Mouse (Mus musculus) neural tube, embryonic 13.5 days (tissue): ENCODE measurements around the gene Ubap2. TPM values are rescaled to one million over a fixed set of nuclear protein-coding genes. Genes with fewer than 3 reads are reported as not detected.

Experiments
- ATAC-seq: fragments of 200-750 bp; cut with Nextera tagmentation; 2 replicates; pipeline ENCODE4 v1.8.0; 2017; ENCODE audit warnings: low read depth, mild to moderate bottlenecking, moderate TSS enrichment, moderate library complexity
- H3K27ac ChIP-seq: fragments of 300-500 bp; sonication (generic); replicated peaks from 2 replicates; pipeline ENCODE4 v1.5.1; 2015; ENCODE audit warnings: moderate library complexity, mild to moderate bottlenecking, inconsistent platforms
- H3K27me3 ChIP-seq: fragments of 300-500 bp; sonication (generic); 2 replicates; pipeline ENCODE4 v1.6.1; 2015; ENCODE audit warnings: mild to moderate bottlenecking, inconsistent platforms
- H3K36me3 ChIP-seq: fragments of 300-500 bp; sonication (generic); 2 replicates; pipeline ENCODE4 v1.6.1; 2015; ENCODE audit warnings: mild to moderate bottlenecking, inconsistent platforms
- H3K4me1 ChIP-seq: fragments of 300-500 bp; sonication (generic); replicated peaks from 2 replicates; pipeline ENCODE4 v1.6.1; 2015; ENCODE audit warnings: inconsistent platforms
- H3K4me2 ChIP-seq: fragments of 300-500 bp; sonication (generic); 2 replicates; pipeline ENCODE4 v1.6.1; 2015; ENCODE audit warnings: inconsistent platforms, mild to moderate bottlenecking, moderate library complexity
- H3K4me3 ChIP-seq: fragments of 300-500 bp; sonication (generic); 2 replicates; pipeline ENCODE4 v1.5.1; 2015; ENCODE audit warnings: mild to moderate bottlenecking, inconsistent platforms
- H3K9ac ChIP-seq: fragments of 300-500 bp; sonication (generic); 2 replicates; pipeline ENCODE4 v1.6.1; 2015; ENCODE audit warnings: moderate library complexity, mild to moderate bottlenecking, inconsistent platforms
- H3K9me3 ChIP-seq: fragments of 300-500 bp; sonication (generic); 2 replicates; pipeline ENCODE4 v1.6.1; 2016; ENCODE audit warnings: inconsistent platforms
- WGBS: fragments of 180-500 bp; shearing (Covaris S2); methylation state at CpG from one replicate; pipeline ENCODE4 v1.1.7; 2015; 5-methylcytosine and 5-hydroxymethylcytosine counted together
- polyA plus RNA-seq: library from polyadenylated mRNA; unstranded; fragments of >200 nt; fragmentation: Nextera tagmentation; extraction: Ambion mirVana; gene quantifications from 2 replicates; pipeline ENCODE4 v1.2.1, GENCODE M21; 2015

Ubap2 gene
- polyA plus RNA-seq, 1 experiment from 2014 or later: 58.3 TPM

DNA sequence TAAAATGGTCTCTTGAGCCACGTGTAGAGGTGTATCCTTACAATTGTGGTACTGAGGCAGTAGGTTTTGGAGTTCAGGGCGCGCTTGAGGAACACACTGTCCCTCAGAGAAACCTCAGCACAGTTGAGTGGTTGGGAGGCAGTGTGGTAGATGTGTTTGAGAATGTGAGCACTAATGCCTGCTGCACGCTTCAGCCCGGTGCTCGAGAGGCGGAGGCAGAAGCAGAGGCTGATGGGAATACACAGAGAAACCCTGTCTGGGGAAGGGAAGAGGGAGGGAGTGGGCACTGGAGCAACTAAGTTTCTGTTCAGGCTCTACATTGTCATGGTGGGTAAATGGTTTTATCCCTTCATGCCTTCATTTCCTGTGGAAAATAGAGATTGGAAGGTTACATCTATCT is 123.8 kb downstream of the Ubap2 start:
- Histone ChIP-seq H3K27ac (no peak overlapping the region), H3K9me3 (no peaks in the 10 kb centered on the region), H3K4me3 (no peak overlapping the region), H3K27me3 (no peaks in the 10 kb centered on the region), H3K4me1 (peaks cover 12% of the 10 kb centered on the region), H3K9ac (no peak overlapping the region), H3K36me3 (0 out of 2 replicates have a peak, but pooled peaks cover 2% of the 10 kb centered on the region), H3K4me2 (no peak overlapping the region)
- WGBS: 93% methylated on average over 7 of the region's 7 CpGs
- ATAC-seq: no peak

- no peaks in the 10 kb centered on the region for H3K27me3 ChIP-seq
- 87% methylated on average over 3 of the region's 3 CpGs for WGBS
- no peak overlapping the region for H3K4me2 ChIP-seq
- no peak overlapping the region for H3K27ac ChIP-seq
- H3K4me3 ChIP-seq: no peak overlapping the region
- H3K4me1 ChIP-seq: peaks cover 11% of the 10 kb centered on the region
- H3K9ac ChIP-seq: no peak overlapping the region
- ATAC-seq: no peak
- no peaks in the 10 kb centered on the region for H3K9me3 ChIP-seq
- 0 out of 2 replicates have a peak, but pooled peaks cover 2% of the 10 kb centered on the region for H3K36me3 ChIP-seq
Observed at GRCm38 (mm10) chr4:41149891-41150290, 125.1 kb downstream of the Ubap2 start.

Other genes starting within 250 kb of the Ubap2 start
- not detected in 2 replicates for gene Aqp7, start 227.0 kb downstream of the Ubap2 start, polyA plus RNA-seq
- 0.20 and 0.59 TPM in 2 replicates for gene Aqp3, start 177.0 kb downstream of the Ubap2 start, polyA plus RNA-seq
- gene Nol6, start 150.7 kb downstream of the Ubap2 start, polyA plus RNA-seq: 30.0 and 32.6 TPM in 2 replicates
- gene Ube2r2, start 139.4 kb downstream of the Ubap2 start, polyA plus RNA-seq: 70.0 and 79.9 TPM in 2 replicates
- gene Dcaf12, start 39.7 kb upstream of the Ubap2 start, polyA plus RNA-seq: 78.2 and 78.3 TPM in 2 replicates
- gene Ubap1, start 73.9 kb upstream of the Ubap2 start, polyA plus RNA-seq: 72.6 and 85.5 TPM in 2 replicates
- gene Kif24, start 189.7 kb upstream of the Ubap2 start, polyA plus RNA-seq: 2.3 and 2.8 TPM in 2 replicates
- 57.0 and 62.7 TPM in 2 replicates for gene Nudt2, start 190.0 kb upstream of the Ubap2 start, polyA plus RNA-seq
- gene AI464131, start 227.9 kb upstream of the Ubap2 start, polyA plus RNA-seq: 5.7 and 6.5 TPM in 2 replicates
- gene 1110017D15Rik, start 242.2 kb upstream of the Ubap2 start, polyA plus RNA-seq: 6.8 and 8.7 TPM in 2 replicates